Mouse (Mus musculus) ES-Bruce4 (cell line): ENCODE results near the gene Psmg1.
"Not testable (repeated sequence)": the region's sequence is repeated elsewhere in the genome, so short reads cannot be mapped to it uniquely, and the experiment has no call there.

Source experiments
- CTCF ChIP-seq: IDR thresholded peaks from one replicate; pipeline ENCODE4 v1.8.1; 2011; ENCODE audit warnings: low read depth, low read length
- EP300 ChIP-seq: IDR thresholded peaks from 2 replicates; pipeline ENCODE4 v1.6.1; 2011; ENCODE audit warnings: low read depth, low read length; ENCODE audit not compliant: insufficient read depth
- POLR2A ChIP-seq: IDR thresholded peaks from one replicate; pipeline ENCODE4 v1.8.1; 2011; ENCODE audit warnings: low read length; ENCODE audit not compliant: insufficient read depth

GRCm38 (mm10) chr16:96004278-96004677 lies 13.5 kb upstream of the Psmg1 start:
- TF ChIP-seq CTCF, EP300, POLR2A: not testable (repeated sequence)
